Mouse (Mus musculus): ENCODE measurements around the gene Stard13. TPM values are rescaled to one million over a fixed set of nuclear protein-coding genes. Genes with fewer than 3 reads are reported as not detected.
A peak's percentile ranks its signal among the peaks of the same experiment; 100 is the strongest.

Gene Stard13
- polyA plus RNA-seq, 1 experiment from 2014 or later = 4.2 TPM

- Histone ChIP-seq H3K9me3 (peaks cover 4% of the 10 kb centered on the region; the same call in 1 of the 2 replicates), H3K27ac (replicated peaks) (peak overlapping the region; percentile 72), H3K4me3 (no peak overlapping the region), H3K4me1 (peaks cover 56% of the 10 kb centered on the region), H3K27me3 (replicated peaks; ENCODE audit: low read depth, poor library complexity, severe bottlenecking) (no peaks in the 10 kb centered on the region), H3K36me3 (replicated peaks) (peaks cover 18% of the 10 kb centered on the region)
- DNase-seq (ENCODE audit: low spot score) = no peak
- 92% methylated on average over 11 of the region's 11 CpGs for WGBS
These were observed 178.1 kb downstream of the Stard13 start for GRCm38 (mm10) chr5:151055426-151056090.

GRCm38 (mm10) chr5:151054743-151055114, 178.9 kb downstream of the Stard13 start:
- WGBS = 26% methylated on average over 4 of the region's 4 CpGs
- no peak for DNase-seq (ENCODE audit: low spot score)
- peaks cover 52% of the 10 kb centered on the region for H3K4me1 ChIP-seq
- no peak overlapping the region for H3K4me3 ChIP-seq
- H3K9me3 ChIP-seq = peaks cover 4% of the 10 kb centered on the region; the same call in 1 of the 2 replicates
- no peaks in the 10 kb centered on the region for H3K27me3 ChIP-seq (replicated peaks; ENCODE audit: low read depth, poor library complexity, severe bottlenecking)
- peaks cover 15% of the 10 kb centered on the region for H3K36me3 ChIP-seq (replicated peaks)
- peak overlapping the region; percentile 72 for H3K27ac ChIP-seq (replicated peaks)

GRCm38 (mm10) chr5:151054100-151054742, 179.4 kb downstream of the Stard13 start:
- DNase-seq (ENCODE audit: low spot score) = peak; percentile 51
- Histone ChIP-seq H3K27ac (replicated peaks) (peak overlapping the region; percentile 72), H3K27me3 (replicated peaks; ENCODE audit: low read depth, poor library complexity, severe bottlenecking) (no peaks in the 10 kb centered on the region), H3K36me3 (replicated peaks) (peaks cover 15% of the 10 kb centered on the region), H3K9me3 (peaks cover 4% of the 10 kb centered on the region; the same call in 1 of the 2 replicates), H3K4me3 (no peak overlapping the region), H3K4me1 (peaks cover 52% of the 10 kb centered on the region)
- 21% methylated on average over 7 of the region's 7 CpGs for WGBS

- H3K27me3 ChIP-seq (replicated peaks; ENCODE audit: low read depth, poor library complexity, severe bottlenecking) = no peaks in the 10 kb centered on the region
- 88% methylated on average over 5 of the region's 5 CpGs for WGBS
These were observed 180.4 kb downstream of the Stard13 start for GRCm38 (mm10) chr5:151053190-151053589.

GRCm38 (mm10) chr5:151052331-151052730, 181.3 kb downstream of the Stard13 start:
- Histone ChIP-seq H3K4me3 (no peak overlapping the region), H3K27me3 (replicated peaks; ENCODE audit: low read depth, poor library complexity, severe bottlenecking) (no peaks in the 10 kb centered on the region), H3K4me1 (peaks cover 48% of the 10 kb centered on the region), H3K36me3 (replicated peaks) (peaks cover 11% of the 10 kb centered on the region), H3K27ac (replicated peaks) (no peak overlapping the region), H3K9me3 (peaks cover 4% of the 10 kb centered on the region; the same call in 1 of the 2 replicates)
- 94% methylated on average over 8 of the region's 8 CpGs for WGBS
- no peak for DNase-seq (ENCODE audit: low spot score)

More at GRCm38 (mm10) chr5:151053190-151053589, 180.4 kb downstream of the Stard13 start:
- Histone ChIP-seq H3K4me1 (peaks cover 46% of the 10 kb centered on the region), H3K36me3 (replicated peaks) (peaks cover 15% of the 10 kb centered on the region), H3K4me3 (no peak overlapping the region), H3K9me3 (peaks cover 4% of the 10 kb centered on the region; the same call in 1 of the 2 replicates), H3K27ac (replicated peaks) (peak overlapping the region; percentile 40)
- DNase-seq (ENCODE audit: low spot score) = no peak

- Histone ChIP-seq H3K36me3 (replicated peaks) (peaks cover 22% of the 10 kb centered on the region), H3K27ac (replicated peaks) (no peak overlapping the region), H3K9me3 (peaks cover 4% of the 10 kb centered on the region; the same call in 1 of the 2 replicates), H3K4me3 (no peak overlapping the region), H3K27me3 (replicated peaks; ENCODE audit: low read depth, poor library complexity, severe bottlenecking) (no peaks in the 10 kb centered on the region), H3K4me1 (peaks cover 8% of the 10 kb centered on the region; the same call in 1 of the 2 replicates)
- DNase-seq (ENCODE audit: low spot score) = no peak
- WGBS = 83% methylated on average over 12 of the region's 12 CpGs
These were observed 186.1 kb downstream of the Stard13 start for GRCm38 (mm10) chr5:151047488-151047887.

DNA sequence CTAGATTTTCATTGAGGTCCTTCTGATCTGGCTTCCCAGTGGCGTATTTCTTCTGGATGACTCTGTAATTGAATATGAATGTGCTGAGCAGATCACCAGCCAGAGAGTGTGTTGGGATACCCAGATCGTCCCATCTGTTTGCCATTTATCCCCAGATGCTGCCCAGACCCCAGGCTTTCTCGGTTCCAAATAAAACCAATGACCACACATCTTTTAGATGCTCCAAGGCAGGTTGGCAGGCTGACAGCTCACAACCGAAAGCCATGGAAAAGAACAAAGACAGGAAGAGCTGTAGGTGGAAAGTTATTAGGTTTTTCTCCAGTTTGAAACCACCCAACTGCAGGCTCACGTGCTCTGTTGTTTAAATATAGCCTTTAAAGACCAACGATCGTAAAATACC, 186.7 kb downstream of the Stard13 start:
- H3K4me3 ChIP-seq = no peak overlapping the region
- 69% methylated on average over 7 of the region's 7 CpGs for WGBS
- H3K27me3 ChIP-seq (replicated peaks; ENCODE audit: low read depth, poor library complexity, severe bottlenecking) = no peaks in the 10 kb centered on the region
- no peaks in the 10 kb centered on the region for H3K9me3 ChIP-seq
- peak; percentile 54 for DNase-seq (ENCODE audit: low spot score)
- no peak overlapping the region for H3K27ac ChIP-seq (replicated peaks)
- H3K36me3 ChIP-seq (replicated peaks) = peaks cover 19% of the 10 kb centered on the region
- peaks cover 8% of the 10 kb centered on the region; the same call in 1 of the 2 replicates for H3K4me1 ChIP-seq

- Histone ChIP-seq H3K27me3 (replicated peaks; ENCODE audit: low read depth, poor library complexity, severe bottlenecking) (no peaks in the 10 kb centered on the region), H3K36me3 (replicated peaks) (peaks cover 20% of the 10 kb centered on the region), H3K4me1 (peaks cover 8% of the 10 kb centered on the region; the same call in 1 of the 2 replicates), H3K4me3 (no peak overlapping the region), H3K27ac (replicated peaks) (no peak overlapping the region), H3K9me3 (no peaks in the 10 kb centered on the region)
- no peak for DNase-seq (ENCODE audit: low spot score)
- 95% methylated on average over 6 of the region's 6 CpGs for WGBS
These were observed 187.5 kb downstream of the Stard13 start for GRCm38 (mm10) chr5:151046131-151046530.

- DNase-seq (ENCODE audit: low spot score) = no peak
- Histone ChIP-seq H3K4me3 (no peak overlapping the region), H3K4me1 (peaks cover 8% of the 10 kb centered on the region; the same call in 1 of the 2 replicates), H3K36me3 (replicated peaks) (peaks cover 22% of the 10 kb centered on the region), H3K27ac (replicated peaks) (no peak overlapping the region), H3K27me3 (replicated peaks; ENCODE audit: low read depth, poor library complexity, severe bottlenecking) (no peaks in the 10 kb centered on the region), H3K9me3 (no peaks in the 10 kb centered on the region)
- WGBS = 95% methylated on average over 5 of the region's 5 CpGs
These were observed 190.7 kb downstream of the Stard13 start for GRCm38 (mm10) chr5:151042911-151043310.

DNA sequence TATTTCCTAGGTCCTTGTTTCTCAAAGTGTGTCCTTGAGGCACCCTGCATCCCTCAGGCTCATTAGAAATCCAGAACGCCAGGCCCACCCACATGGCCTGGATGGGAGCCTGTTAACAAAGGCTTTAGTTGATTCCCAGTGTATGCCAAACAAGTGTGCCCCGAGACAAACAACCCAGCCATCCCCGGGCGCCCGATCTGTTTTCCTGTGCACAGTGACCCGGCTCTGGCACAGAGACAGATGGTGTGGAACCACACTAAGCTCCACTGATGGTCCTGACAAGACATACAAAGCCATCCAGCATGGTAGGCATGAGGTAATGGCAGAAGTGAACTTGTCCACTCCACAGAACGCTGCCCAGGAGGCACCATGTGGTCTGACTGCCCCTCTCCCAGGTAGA, 195.8 kb downstream of the Stard13 start:
- H3K27me3 ChIP-seq (replicated peaks; ENCODE audit: low read depth, poor library complexity, severe bottlenecking) = no peaks in the 10 kb centered on the region
- H3K36me3 ChIP-seq (replicated peaks) = peaks cover 10% of the 10 kb centered on the region; the same call in 1 of the 2 replicates
- no peak overlapping the region for H3K27ac ChIP-seq (replicated peaks)
- H3K4me3 ChIP-seq = no peak overlapping the region
- no peaks in the 10 kb centered on the region for H3K9me3 ChIP-seq
- no peak for DNase-seq (ENCODE audit: low spot score)
- peaks cover 5% of the 10 kb centered on the region for H3K4me1 ChIP-seq
- WGBS = 86% methylated on average over 7 of the region's 7 CpGs

GRCm38 (mm10) chr5:151034715-151035512, 198.7 kb downstream of the Stard13 start:
- Histone ChIP-seq H3K9me3 (no peaks in the 10 kb centered on the region), H3K36me3 (replicated peaks) (0 out of 2 replicates have a peak, but pooled peaks cover 4% of the 10 kb centered on the region), H3K4me1 (peaks cover 7% of the 10 kb centered on the region), H3K27me3 (replicated peaks; ENCODE audit: low read depth, poor library complexity, severe bottlenecking) (no peaks in the 10 kb centered on the region), H3K4me3 (no peak overlapping the region), H3K27ac (replicated peaks) (no peak overlapping the region; the same call in 1 of the 2 replicates)
- DNase-seq (ENCODE audit: low spot score) = no peak
- WGBS = 75% methylated on average over 9 of the region's 9 CpGs

DNA sequence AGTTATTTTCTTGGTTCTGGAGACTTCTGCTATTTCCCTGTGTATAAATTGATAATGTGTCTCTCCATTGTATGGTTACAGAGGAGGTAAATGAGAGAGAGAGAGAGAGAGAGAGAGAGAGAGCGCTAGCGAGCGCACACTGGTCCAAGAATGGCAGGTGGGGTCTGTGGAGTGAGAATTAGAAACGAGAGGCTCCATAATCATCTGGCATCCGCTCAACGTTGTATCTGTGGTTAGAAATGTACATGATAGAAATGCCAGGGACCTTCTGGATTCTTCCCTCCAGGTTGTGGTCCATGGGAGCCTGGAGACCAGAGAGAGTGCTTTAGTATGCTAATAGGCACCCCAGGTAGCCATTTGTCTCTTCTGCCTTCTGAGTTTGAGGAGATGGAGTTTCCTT, 204.7 kb downstream of the Stard13 start:
- Histone ChIP-seq H3K36me3 (replicated peaks) (no peaks in the 10 kb centered on the region), H3K27ac (replicated peaks) (no peak overlapping the region), H3K4me3 (no peak overlapping the region), H3K4me1 (peaks cover 14% of the 10 kb centered on the region), H3K27me3 (replicated peaks; ENCODE audit: low read depth, poor library complexity, severe bottlenecking) (no peaks in the 10 kb centered on the region), H3K9me3 (no peaks in the 10 kb centered on the region)
- no peak for DNase-seq (ENCODE audit: low spot score)
- 77% methylated on average over 6 of the region's 6 CpGs for WGBS
